Mouse (Mus musculus): ENCODE data around the gene Ces1c.
A peak's percentile ranks its signal among the peaks of the same experiment; 100 is the strongest.

- peak; percentile 75 for TF ChIP-seq CTCF (IDR thresholded peaks at IDR 0.05)
- TF ChIP-seq POLR2A (IDR thresholded peaks at IDR 0.05; ENCODE audit: insufficient read depth, low read depth, low read length): no peak
Measured at GRCm38 (mm10) chr8:93140696-93141095, 9.6 kb upstream of the Ces1c start.
